Comparison of ENCODE assay signal across 8 mouse cellular contexts in genomic region chr4:129771672-129772521, GRCm38 (mm10). TPM values are rescaled to one million over a fixed set of nuclear protein-coding genes. Genes with fewer than 3 reads are reported as not detected.
DNase-seq lines count a peak whose midpoint lies in the region; ATAC-seq lines count a peak whose summit lies in the region.

No protein-coding gene starts in this region.

- ATAC-seq in heart, embryonic 13.5 days (ENCODE audit: extremely low read depth, insufficient number of reproducible peaks, low FRiP score, low TSS enrichment): no peak
- ATAC-seq in granulocyte monocyte progenitor cell, adult 5-6 weeks (replicated peaks; ENCODE audit: poor library complexity, severe bottlenecking): peak; percentile 70
- peak; percentile 87 for ATAC-seq in kidney, embryonic 16.5 days (ENCODE audit: low FRiP score, low TSS enrichment)
- no peak for ATAC-seq in midbrain, embryonic 14.5 days (ENCODE audit: low FRiP score, low TSS enrichment)

- peak overlapping the region; percentile 35 for H3K4me3 ChIP-seq in heart, embryonic 13.5 days
- peak overlapping the region; percentile 15; the same call in 1 of the 2 replicates for H3K4me3 ChIP-seq in kidney, embryonic 16.5 days (ENCODE audit: low read length)
- H3K4me3 ChIP-seq in midbrain, embryonic 14.5 days (replicated peaks; ENCODE audit: low read depth, low read length): no peak overlapping the region

- H3K27ac ChIP-seq in heart, embryonic 13.5 days (replicated peaks): no peak overlapping the region
- H3K27ac ChIP-seq in kidney, embryonic 16.5 days (ENCODE audit: low read length): peak overlapping the region; percentile 6; the same call in 1 of the 2 replicates
- H3K27ac ChIP-seq in midbrain, embryonic 14.5 days (replicated peaks; ENCODE audit: low read depth, low read length): peak overlapping the region; percentile 56

- H3K9ac ChIP-seq in heart, embryonic 13.5 days: peak overlapping the region; percentile 53
- H3K9ac ChIP-seq in kidney, embryonic 16.5 days (replicated peaks; ENCODE audit: low read length): 0 out of 2 replicates have a peak overlapping the region, but pooled peaks have one; percentile 7
- H3K9ac ChIP-seq in midbrain, embryonic 14.5 days (replicated peaks; ENCODE audit: low read length): peak overlapping the region; percentile 17; the same call in 1 of the 2 replicates

- H3K4me1 ChIP-seq in heart, embryonic 13.5 days: peaks cover 19% of the 10 kb centered on the region
- peaks cover 18% of the 10 kb centered on the region for H3K4me1 ChIP-seq in kidney, embryonic 16.5 days (ENCODE audit: insufficient read depth, low read length)
- H3K4me1 ChIP-seq in midbrain, embryonic 14.5 days (ENCODE audit: control insufficient read depth, insufficient read depth, low read length): peaks cover 14% of the 10 kb centered on the region; the same call in 1 of the 2 replicates

- H3K9me3 ChIP-seq in heart, embryonic 13.5 days: no peaks in the 10 kb centered on the region
- H3K9me3 ChIP-seq in kidney, embryonic 16.5 days (ENCODE audit: low read length): no peaks in the 10 kb centered on the region
- H3K9me3 ChIP-seq in midbrain, embryonic 14.5 days (ENCODE audit: control insufficient read depth, low read length): no peaks in the 10 kb centered on the region

- DNase-seq in heart, adult 9 months (ENCODE audit: low spot score in 2 of 2): no peak
- peak; percentile 68 for DNase-seq in cerebellum, postnatal 10 days
- DNase-seq in midbrain, embryonic 14.5 days: peak; percentile 55
- peak; percentile 76 to 87 for DNase-seq in thymus, postnatal 36 days
- no peak for DNase-seq in urinary bladder, postnatal 14 days (ENCODE audit: low spot score)

- WGBS in heart, embryonic 13.5 days: 6% methylated on average over 21 of the region's 21 CpGs
- WGBS in kidney, embryonic 16.5 days: 3% methylated on average over 21 of the region's 21 CpGs
- WGBS in midbrain, embryonic 14.5 days: 4% methylated on average over 21 of the region's 21 CpGs

- H3K4me2 ChIP-seq in heart, embryonic 13.5 days: peak overlapping the region; percentile 68
- peak overlapping the region; percentile 38 for H3K4me2 ChIP-seq in kidney, embryonic 16.5 days (replicated peaks; ENCODE audit: low read depth, low read length)
- peak overlapping the region; percentile 35 for H3K4me2 ChIP-seq in midbrain, embryonic 14.5 days (ENCODE audit: low read length)

- H3K36me3 ChIP-seq in heart, embryonic 13.5 days: no peaks in the 10 kb centered on the region
- no peaks in the 10 kb centered on the region for H3K36me3 ChIP-seq in kidney, embryonic 16.5 days (ENCODE audit: insufficient read depth, low read length)
- H3K36me3 ChIP-seq in midbrain, embryonic 14.5 days (ENCODE audit: control insufficient read depth, insufficient read depth, low read length): no peaks in the 10 kb centered on the region

- peaks cover 9% of the 10 kb centered on the region; the same call in 1 of the 2 replicates for H3K27me3 ChIP-seq in heart, embryonic 13.5 days (replicated peaks)
- H3K27me3 ChIP-seq in kidney, embryonic 16.5 days (ENCODE audit: insufficient read depth, low read length): no peaks in the 10 kb centered on the region; the same call in 1 of the 2 replicates
- no peaks in the 10 kb centered on the region for H3K27me3 ChIP-seq in midbrain, embryonic 14.5 days (ENCODE audit: control insufficient read depth, insufficient read depth, low read length)

RNA-seq across cellular contexts. Expression of gene Khdrbs1, which starts 29.8 kb away (rescaled TPM):
- 75.6 and 77.5 TPM in 2 replicates for polyA plus RNA-seq in heart, embryonic 13.5 days (2015; fragmentation: Nextera tagmentation; extraction: Ambion mirVana)
- 98.7 and 104 TPM in 2 replicates for total RNA-seq in granulocyte monocyte progenitor cell, adult 5-6 weeks (2014; fragmentation: Nextera tagmentation)
- total RNA-seq in granulocyte monocyte progenitor cell, adult 5-6 weeks (2017): 82.8 and 84.2 TPM in 2 replicates
- 92.1 and 105 TPM in 2 replicates for polyA plus RNA-seq in kidney, embryonic 16.5 days (2015; fragmentation: Nextera tagmentation; extraction: Ambion mirVana)
- polyA plus RNA-seq in midbrain, embryonic 14.5 days (2014; fragmentation: Nextera tagmentation; extraction: Ambion mirVana): 119 and 154 TPM in 2 replicates

RNA-seq across cellular contexts. Expression of gene Ptp4a2, which starts 39.1 kb away (rescaled TPM):
- polyA plus RNA-seq in heart, embryonic 13.5 days (2015; fragmentation: Nextera tagmentation; extraction: Ambion mirVana): 326 and 374 TPM in 2 replicates
- 277 and 304 TPM in 2 replicates for total RNA-seq in granulocyte monocyte progenitor cell, adult 5-6 weeks (2014; fragmentation: Nextera tagmentation)
- total RNA-seq in granulocyte monocyte progenitor cell, adult 5-6 weeks (2017): 345 and 391 TPM in 2 replicates
- polyA plus RNA-seq in kidney, embryonic 16.5 days (2015; fragmentation: Nextera tagmentation; extraction: Ambion mirVana): 272 and 298 TPM in 2 replicates
- 184 and 256 TPM in 2 replicates for polyA plus RNA-seq in midbrain, embryonic 14.5 days (2014; fragmentation: Nextera tagmentation; extraction: Ambion mirVana)

Comparison
In these comparisons a context has a peak if more than half of its experiments do, and no peak if none do; other contexts are left out.
1. ATAC-seq: peak in granulocyte monocyte progenitor cell, adult 5-6 weeks (single experiment) and kidney, embryonic 16.5 days (single experiment); none in heart, embryonic 13.5 days (single experiment) and midbrain, embryonic 14.5 days (single experiment).
2. DNase-seq: peak in cerebellum, postnatal 10 days (2 of 2), midbrain, embryonic 14.5 days (single experiment) and thymus, postnatal 36 days (2 of 2); none in heart, adult 9 months (0 of 2) and urinary bladder, postnatal 14 days (single experiment).
3. Peak in every context shown above with its lines, with median percentiles within 50 percentile points of each other: H3K4me2 ChIP-seq and H3K9ac ChIP-seq.